10 mouse cellular contexts compared by ENCODE assay signal in the genomic region with DNA sequence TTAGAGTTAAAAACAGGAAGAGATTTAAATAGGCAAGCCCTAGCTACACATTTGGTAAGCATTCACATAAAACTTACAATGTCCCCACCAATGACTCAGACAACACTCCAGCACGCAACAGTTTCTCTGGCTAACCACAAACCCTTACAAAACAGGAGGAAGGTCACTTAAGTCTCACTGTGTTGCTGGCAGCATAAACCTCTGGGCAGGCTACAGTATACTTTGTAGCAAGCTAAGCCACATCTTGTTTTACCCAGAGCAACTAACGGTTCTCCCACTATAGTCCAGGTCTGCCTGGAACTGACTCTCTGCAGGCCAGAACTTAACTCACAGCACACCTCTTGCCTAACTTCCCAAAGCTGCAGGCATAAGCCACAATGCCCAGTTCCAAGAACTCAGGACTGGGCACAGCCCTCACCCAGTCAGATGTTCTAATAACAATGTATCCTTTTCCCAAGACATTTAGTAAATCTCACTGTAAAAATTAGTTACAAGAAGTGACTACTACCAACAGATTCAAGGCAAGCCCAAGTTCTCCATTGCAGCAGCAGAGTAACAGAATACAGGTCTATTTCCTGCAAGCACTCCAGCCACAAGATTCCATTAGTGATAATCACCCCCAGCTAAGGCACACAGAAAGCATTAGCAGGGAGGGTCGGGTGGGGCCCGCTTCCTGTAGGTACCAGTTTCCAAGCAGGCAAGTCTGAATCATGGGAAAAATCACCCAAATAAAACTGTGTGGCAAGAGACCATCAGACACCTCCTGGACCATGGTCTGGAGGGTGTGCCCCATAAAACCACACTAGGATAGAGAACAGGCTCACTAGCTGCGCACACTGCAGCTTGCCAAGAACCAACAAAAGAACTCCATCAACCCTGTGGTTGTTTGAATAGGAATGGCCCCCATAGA. TPM values are rescaled to one million over a fixed set of nuclear protein-coding genes. Genes with fewer than 3 reads are reported as not detected.
A peak's percentile ranks its signal among the peaks of the same experiment; 100 is the strongest.
DNase-seq lines count a peak whose midpoint lies in the region; ATAC-seq lines count a peak whose summit lies in the region.
"Had no signal": no experiment of that assay in that cellular context is flagged by ENCODE, and none has a peak within 500 bp of the region (broad histone marks: within the 10 kb centered on the region; RNA-seq: fewer than 3 reads in every experiment).

No protein-coding gene starts in this region.

- H3K9me3 ChIP-seq in heart, embryonic 12.5 days (replicated peaks): no peaks in the 10 kb centered on the region
- no peaks in the 10 kb centered on the region for H3K9me3 ChIP-seq in heart, embryonic 11.5 days (replicated peaks; ENCODE audit: control insufficient read depth, low read length)
- no peaks in the 10 kb centered on the region for H3K9me3 ChIP-seq in embryonic facial prominence, embryonic 14.5 days (ENCODE audit: control insufficient read depth, low read length)

- H3K4me1 ChIP-seq in heart, embryonic 12.5 days (replicated peaks): peaks cover 95% of the 10 kb centered on the region
- H3K4me1 ChIP-seq in heart, embryonic 11.5 days (ENCODE audit: control insufficient read depth, insufficient read depth, low read length): peaks cover 70% of the 10 kb centered on the region
- peaks cover 32% of the 10 kb centered on the region for H3K4me1 ChIP-seq in embryonic facial prominence, embryonic 14.5 days (ENCODE audit: control insufficient read depth, insufficient read depth, low read length)

- WGBS in heart, embryonic 12.5 days: 61% methylated on average over 5 of the region's 5 CpGs
- 74% methylated on average over 5 of the region's 5 CpGs for WGBS in heart, embryonic 11.5 days (ENCODE audit: insufficient replicate concordance)
- WGBS in embryonic facial prominence, embryonic 14.5 days: 75% methylated on average over 5 of the region's 5 CpGs

- H3K9ac ChIP-seq in heart, embryonic 12.5 days: no peak overlapping the region
- H3K9ac ChIP-seq in heart, embryonic 11.5 days (ENCODE audit: low read depth, low read length): no peak overlapping the region
- no peak overlapping the region for H3K9ac ChIP-seq in embryonic facial prominence, embryonic 14.5 days (ENCODE audit: low read depth, low read length)

- H3K4me3 ChIP-seq in heart, embryonic 12.5 days: no peak overlapping the region
- H3K4me3 ChIP-seq in heart, embryonic 11.5 days (ENCODE audit: low read depth, low read length): no peak overlapping the region
- no peak overlapping the region for H3K4me3 ChIP-seq in embryonic facial prominence, embryonic 14.5 days (ENCODE audit: low read depth, low read length)

- H3K36me3 ChIP-seq in heart, embryonic 12.5 days: peaks cover 11% of the 10 kb centered on the region
- H3K36me3 ChIP-seq in heart, embryonic 11.5 days (ENCODE audit: control insufficient read depth, insufficient read depth, low read length): no peaks in the 10 kb centered on the region
- no peaks in the 10 kb centered on the region for H3K36me3 ChIP-seq in embryonic facial prominence, embryonic 14.5 days (ENCODE audit: control insufficient read depth, insufficient read depth, low read length)

- 0 out of 2 replicates have a peak overlapping the region, but pooled peaks have one; percentile 5 for H3K27ac ChIP-seq in heart, embryonic 12.5 days (ENCODE audit: poor library complexity, severe bottlenecking)
- no peak overlapping the region for H3K27ac ChIP-seq in heart, embryonic 11.5 days (ENCODE audit: low read depth, low read length)
- H3K27ac ChIP-seq in embryonic facial prominence, embryonic 14.5 days (replicated peaks; ENCODE audit: low read depth, low read length): 0 out of 2 replicates have a peak overlapping the region, but pooled peaks have one; percentile 30

- H3K27me3 ChIP-seq in heart, embryonic 12.5 days (replicated peaks): no peaks in the 10 kb centered on the region
- no peaks in the 10 kb centered on the region for H3K27me3 ChIP-seq in heart, embryonic 11.5 days (ENCODE audit: control insufficient read depth, insufficient read depth, low read length)
- H3K27me3 ChIP-seq in embryonic facial prominence, embryonic 14.5 days (replicated peaks; ENCODE audit: control insufficient read depth, insufficient read depth, low read length): no peaks in the 10 kb centered on the region

- peak; percentile 53 for DNase-seq in CD4-positive helper T cell, adult 2 months (ENCODE audit: low read depth, low spot score)
- DNase-seq in embryonic facial prominence, embryonic 14.5 days (ENCODE audit: low spot score): no peak
- peak; percentile 36 for DNase-seq in lung, postnatal 10 days
- no peak for DNase-seq in layer of hippocampus, adult 11-12 months (ENCODE audit: low spot score)
- DNase-seq in right cerebral cortex, postnatal 25 days: no peak
- DNase-seq in cerebellum, postnatal 25 days: no peak
- DNase-seq: cerebellum, adult 9-11 months; kidney, postnatal 25 days had no signal

- ATAC-seq in heart, embryonic 12.5 days (ENCODE audit: insufficient number of reproducible peaks, low FRiP score): no peak
- ATAC-seq in heart, embryonic 11.5 days (replicated peaks; ENCODE audit: insufficient number of reproducible peaks, low FRiP score, low TSS enrichment): no peak
- no peak for ATAC-seq in embryonic facial prominence, embryonic 14.5 days (ENCODE audit: low read depth)

- no peak overlapping the region for H3K4me2 ChIP-seq in heart, embryonic 12.5 days
- H3K4me2 ChIP-seq in heart, embryonic 11.5 days: no peak overlapping the region
- H3K4me2 ChIP-seq in embryonic facial prominence, embryonic 14.5 days (ENCODE audit: low read depth, low read length): no peak overlapping the region

RNA-seq across cellular contexts. Expression of a gene that starts 7.6 kb away (rescaled TPM):
- 52.9 and 55.6 TPM in 2 replicates for polyA plus RNA-seq in heart, embryonic 12.5 days (2016; fragmentation: Nextera tagmentation; extraction: Ambion mirVana)
- 37.7 and 38.1 TPM in 2 replicates for polyA plus RNA-seq in heart, embryonic 11.5 days (2014; fragmentation: Nextera tagmentation; extraction: Ambion mirVana)
- 38.9 and 46.0 TPM in 2 replicates for polyA plus RNA-seq in embryonic facial prominence, embryonic 14.5 days (2014; fragmentation: Nextera tagmentation; extraction: Ambion mirVana)

Comparison
In these comparisons a context has a peak if more than half of its experiments do, and no peak if none do; other contexts are left out.
1. DNase-seq: peak in CD4-positive helper T cell, adult 2 months (single experiment) and lung, postnatal 10 days (single experiment); none in embryonic facial prominence, embryonic 14.5 days (single experiment), layer of hippocampus, adult 11-12 months (single experiment), right cerebral cortex, postnatal 25 days (single experiment) and cerebellum, postnatal 25 days (0 of 2).